23 mouse cellular contexts compared by ENCODE assay signal in genomic region chr12:32481051-32481450, GRCm38 (mm10).
"Had no signal": no experiment of that assay in that cellular context is flagged by ENCODE, and none has a peak within 500 bp of the region (broad histone marks: within the 10 kb centered on the region; RNA-seq: fewer than 3 reads in every experiment).

No protein-coding gene starts in this region.

- H3K4me2 ChIP-seq: limb, embryonic 13.5 days; liver, embryonic 12.5 days; liver, embryonic 15.5 days; lung, embryonic 15.5 days; neural tube, embryonic 12.5 days; neural tube, embryonic 15.5 days had no signal

- ATAC-seq: liver, embryonic 12.5 days had no signal

- DNase-seq: kidney, adult 11 months; kidney, adult 9 months; kidney, postnatal 14 days; layer of hippocampus, adult 9-11 months; liver; lung, adult 18-20 months; lung, postnatal 10 days; lung, postnatal 36 days; midbrain, embryonic 14.5 days; right cerebral cortex, adult 18-20 months; right cerebral cortex, postnatal 14 days; right cerebral cortex, postnatal 4 days had no signal

- H3K27me3 ChIP-seq: limb, embryonic 13.5 days; liver, embryonic 12.5 days; lung, embryonic 15.5 days; megakaryocyte, embryonic 14.5 days; neural tube, embryonic 12.5 days; neural tube, embryonic 15.5 days had no signal

- H3K27ac ChIP-seq: layer of hippocampus, adult 2 months; limb, embryonic 10.5 days; limb, embryonic 13.5 days; liver, embryonic 12.5 days; liver, embryonic 15.5 days; lung, embryonic 15.5 days; midbrain, embryonic 10.5 days; neural tube, embryonic 12.5 days; neural tube, embryonic 15.5 days; stomach, postnatal 0 days had no signal

- H3K4me3 ChIP-seq: layer of hippocampus, adult 2 months; limb, embryonic 10.5 days; limb, embryonic 13.5 days; liver, embryonic 12.5 days; liver, embryonic 15.5 days; lung, embryonic 15.5 days; megakaryocyte, embryonic 14.5 days; midbrain, embryonic 10.5 days; neural tube, embryonic 12.5 days; neural tube, embryonic 15.5 days had no signal

- H3K9me3 ChIP-seq: limb, embryonic 10.5 days; limb, embryonic 13.5 days; liver, embryonic 12.5 days; liver, embryonic 15.5 days; lung, embryonic 15.5 days; megakaryocyte, embryonic 14.5 days; midbrain, embryonic 10.5 days; neural tube, embryonic 12.5 days; neural tube, embryonic 15.5 days had no signal

- H3K36me3 ChIP-seq: limb, embryonic 10.5 days; limb, embryonic 13.5 days; liver, embryonic 12.5 days; liver, embryonic 15.5 days; lung, embryonic 15.5 days; midbrain, embryonic 10.5 days; neural tube, embryonic 12.5 days; neural tube, embryonic 15.5 days had no signal

- H3K4me1 ChIP-seq: limb, embryonic 10.5 days; limb, embryonic 13.5 days; liver, embryonic 12.5 days; liver, embryonic 15.5 days; midbrain, embryonic 10.5 days; neural tube, embryonic 12.5 days; neural tube, embryonic 15.5 days had no signal

- H3K9ac ChIP-seq: limb, embryonic 13.5 days; liver, embryonic 12.5 days; liver, embryonic 15.5 days; lung, embryonic 15.5 days; neural tube, embryonic 12.5 days; neural tube, embryonic 15.5 days had no signal
